Mouse (Mus musculus) liver, embryonic 14.5 days (tissue): ENCODE results near the gene Fgfr2. TPM values are rescaled to one million over a fixed set of nuclear protein-coding genes. Genes with fewer than 3 reads are reported as not detected.

Experiments
- ATAC-seq: fragments of 200-750 bp; cut with Nextera tagmentation; 2 replicates; pipeline ENCODE4 v1.8.0; 2017; ENCODE audit warnings: moderate number of reproducible peaks, mild to moderate bottlenecking, moderate library complexity; ENCODE audit not compliant: insufficient read depth
- DNase-seq, 3 experiments: peaks; one replicate each; pipeline ENCODE4 v3.0.0-alpha.2; 2012 to 2013; ENCODE audit warnings: low read depth in 3 of 3, low spot score in 3 of 3
- H3K27ac ChIP-seq: fragments of 300-500 bp; sonication (generic); 2 replicates; pipeline ENCODE4 v1.5.1; 2014; ENCODE audit warnings: moderate library complexity, mild to moderate bottlenecking, control low read depth, inconsistent platforms
- H3K27me3 ChIP-seq: fragments of 300-500 bp; sonication (generic); 2 replicates; pipeline ENCODE4 v1.6.1; 2014; ENCODE audit warnings: mild to moderate bottlenecking, low read length, moderate library complexity; ENCODE audit not compliant: control insufficient read depth, insufficient read depth
- H3K36me3 ChIP-seq: fragments of 300-500 bp; sonication (generic); replicated peaks from 2 replicates; pipeline ENCODE4 v1.6.1; 2014; ENCODE audit warnings: low read depth; ENCODE audit not compliant: control insufficient read depth, insufficient read depth
- H3K4me1 ChIP-seq, 2 experiments: fragments of 200-500 bp in 1 of 2; fragments of 300-500 bp in 1 of 2; sonication (generic) in 1 of 2; replicated peaks; 2 replicates each; pipeline ENCODE4 v1.6.1; 2012 to 2014; ENCODE audit warnings: antibody characterized with exemption in 1 of 2, inconsistent platforms in 1 of 2, low read length in 1 of 2; ENCODE audit not compliant: control insufficient read depth in 2 of 2, insufficient read depth in 2 of 2
- H3K4me2 ChIP-seq: fragments of 300-500 bp; sonication (generic); 2 replicates; pipeline ENCODE4 v1.6.1; 2014; ENCODE audit warnings: low read depth, mild to moderate bottlenecking, control low read depth, moderate library complexity
- H3K4me3 ChIP-seq, 2 experiments: fragments of 200-500 bp in 1 of 2; fragments of 300-500 bp in 1 of 2; sonication (generic) in 1 of 2; 2 replicates each; pipeline ENCODE4 v1.5.1; 2012 to 2014; ENCODE audit warnings: low read depth in 2 of 2, low read length in 2 of 2, mild to moderate bottlenecking in 2 of 2, control low read depth in 1 of 2, inconsistent platforms in 1 of 2, moderate library complexity in 1 of 2; ENCODE audit not compliant: insufficient read depth in 1 of 2
- H3K9ac ChIP-seq: fragments of 300-500 bp; sonication (generic); replicated peaks from 2 replicates; pipeline ENCODE4 v1.6.1; 2014; ENCODE audit warnings: mild to moderate bottlenecking, control low read depth, moderate library complexity
- H3K9me3 ChIP-seq: fragments of 300-500 bp; sonication (generic); 2 replicates; pipeline ENCODE4 v1.6.1; 2016; ENCODE audit warnings: low read length, mixed read lengths; ENCODE audit not compliant: control insufficient read depth
- CTCF ChIP-seq: IDR thresholded peaks from 2 replicates; pipeline ENCODE4 v1.5.1; 2016; ENCODE audit warnings: antibody characterized with exemption, low read depth, control low read depth
- EP300 ChIP-seq: IDR thresholded peaks from 2 replicates; pipeline ENCODE4 v1.6.1; 2016; ENCODE audit warnings: antibody characterized with exemption, low read depth
- WGBS: fragments of 180-500 bp; shearing (Covaris S2); extraction: QIAGEN DNeasy Blood & Tissue Kit; methylation state at CpG from one replicate; pipeline ENCODE4 v1.1.7; 2014; ENCODE audit not compliant: insufficient replicate concordance; 5-methylcytosine and 5-hydroxymethylcytosine counted together
- polyA plus RNA-seq, 2 experiments: library from polyadenylated mRNA; depleted of rRNA in 1 of 2; stranded (reverse) in 1 of 2; unstranded in 1 of 2; fragments of >200 nt; fragmentation: Nextera tagmentation in 1 of 2; extraction: Ambion mirVana in 1 of 2; gene quantifications; 2 replicates each; pipeline versions ENCODE4 v1.2.1 to v1.2.3; 2012 to 2014

The Fgfr2 gene
- polyA plus RNA-seq, 2 experiments: 7.9 to 8.8 TPM

DNA sequence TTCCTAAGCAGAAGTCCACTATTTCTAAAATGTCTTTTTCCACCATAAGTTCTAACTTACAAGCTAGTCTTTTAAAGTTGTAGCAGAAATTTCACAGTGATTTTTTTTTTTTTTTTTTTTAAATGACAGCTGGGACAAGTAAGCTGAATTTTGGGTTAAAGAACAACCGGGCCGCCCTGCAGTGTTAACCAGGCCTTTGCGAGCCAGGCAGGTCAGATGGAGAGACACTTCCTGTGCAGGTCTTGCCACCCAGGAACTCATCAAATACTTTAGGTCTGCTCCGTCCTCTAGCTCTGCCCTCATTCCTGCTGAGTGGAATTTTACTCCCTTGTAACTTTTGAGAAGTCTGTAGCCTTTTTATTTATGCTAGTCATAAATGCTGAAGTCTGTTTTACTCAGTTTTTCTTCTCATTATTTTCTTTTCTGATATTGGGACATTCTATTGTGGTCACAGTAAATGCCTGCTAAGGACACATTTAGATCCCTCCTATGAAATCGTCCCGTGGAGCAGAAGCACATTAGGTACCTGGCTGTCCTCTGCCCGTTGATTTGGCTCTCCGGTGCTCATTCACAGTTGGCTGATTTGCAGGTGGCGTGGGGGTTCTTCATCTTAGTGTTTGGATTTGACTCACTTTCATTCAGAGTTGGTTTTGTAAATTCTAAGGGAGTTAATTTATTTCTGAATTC, 2228.1 kb downstream of the Fgfr2 start:
- H3K27ac ChIP-seq: no peak overlapping the region
- 71% methylated on average over 9 of the region's 9 CpGs for whole genome bisulfite sequencing
- TF ChIP-seq CTCF: no peak
- no peak for TF ChIP-seq EP300
- no peaks in the 10 kb centered on the region for H3K4me1 ChIP-seq
- H3K9ac ChIP-seq: no peak overlapping the region
- H3K4me2 ChIP-seq: no peak overlapping the region
- DNase-seq: no peak
- H3K4me3 ChIP-seq: no peak overlapping the region
- H3K9me3 ChIP-seq: no peaks in the 10 kb centered on the region
- H3K27me3 ChIP-seq: no peaks in the 10 kb centered on the region
- H3K36me3 ChIP-seq: no peaks in the 10 kb centered on the region
- ATAC-seq: no peak

GRCm38 (mm10) chr7:130892973-130893372, 2230.2 kb downstream of the Fgfr2 start:
- H3K4me3 ChIP-seq: no peak overlapping the region
- H3K4me1 ChIP-seq: no peaks in the 10 kb centered on the region
- no peak overlapping the region for H3K4me2 ChIP-seq
- no peaks in the 10 kb centered on the region for H3K27me3 ChIP-seq
- ATAC-seq (no peak), DNase-seq (no peak)
- no peaks in the 10 kb centered on the region for H3K36me3 ChIP-seq
- no peak overlapping the region for H3K27ac ChIP-seq
- no peaks in the 10 kb centered on the region for H3K9me3 ChIP-seq
- 58% methylated on average over 6 of the region's 6 CpGs for WGBS
- TF ChIP-seq CTCF (no peak), EP300 (no peak)
- no peak overlapping the region for H3K9ac ChIP-seq

GRCm38 (mm10) chr7:130890871-130891270, 2232.3 kb downstream of the Fgfr2 start:
- no peak overlapping the region for H3K9ac ChIP-seq
- no peak for DNase-seq
- ATAC-seq: no peak

GRCm38 (mm10) chr7:130887946-130888345, 2235.2 kb downstream of the Fgfr2 start:
- DNase-seq: no peak
- H3K36me3 ChIP-seq: no peaks in the 10 kb centered on the region
- no peak overlapping the region for H3K9ac ChIP-seq
- no peaks in the 10 kb centered on the region for H3K9me3 ChIP-seq
- no peak for TF ChIP-seq CTCF
- no peak for TF ChIP-seq EP300
- 46% methylated on average over 3 of the region's 3 CpGs for WGBS
- no peak for ATAC-seq
- no peak overlapping the region for H3K4me3 ChIP-seq
- H3K27ac ChIP-seq: no peak overlapping the region
- H3K4me2 ChIP-seq: no peak overlapping the region
- no peaks in the 10 kb centered on the region for H3K27me3 ChIP-seq
- H3K4me1 ChIP-seq: no peaks in the 10 kb centered on the region

More at GRCm38 (mm10) chr7:130890871-130891270, 2232.3 kb downstream of the Fgfr2 start:
- Histone ChIP-seq H3K36me3 (no peaks in the 10 kb centered on the region), H3K27ac (no peak overlapping the region), H3K4me2 (no peak overlapping the region), H3K4me3 (no peak overlapping the region), H3K27me3 (no peaks in the 10 kb centered on the region), H3K9me3 (no peaks in the 10 kb centered on the region), H3K4me1 (no peaks in the 10 kb centered on the region)
- WGBS: 32% methylated on average over 2 of the region's 2 CpGs
- TF ChIP-seq EP300 (no peak), CTCF (no peak)

- H3K4me3 ChIP-seq: no peak overlapping the region
- no peaks in the 10 kb centered on the region for H3K9me3 ChIP-seq
- TF ChIP-seq EP300 (no peak), CTCF (no peak)
- no peaks in the 10 kb centered on the region for H3K4me1 ChIP-seq
- DNase-seq: no peak
- no peaks in the 10 kb centered on the region for H3K36me3 ChIP-seq
- no peaks in the 10 kb centered on the region for H3K27me3 ChIP-seq
- no peak overlapping the region for H3K4me2 ChIP-seq
- H3K9ac ChIP-seq: no peak overlapping the region
- H3K27ac ChIP-seq: no peak overlapping the region
- no peak for ATAC-seq
- 34% methylated on average over 3 of the region's 3 CpGs for WGBS
Observed at GRCm38 (mm10) chr7:130886246-130886645, 2236.9 kb downstream of the Fgfr2 start.
